Mouse (Mus musculus): ENCODE measurements at regions not wholly inside any gene's neighbourhood (a gene's known extent, or its start where the extent isn't known, plus 50 kb on each side); places are given as distances from the start of the nearest gene placed in this dataset. TPM values are rescaled to one million over a fixed set of nuclear protein-coding genes. Genes with fewer than 3 reads are reported as not detected.

Small RNA genes lying in the stretch of these regions (microRNA-seq; reads per million reads assigned to microRNA genes)
- not detected for gene Gm25942

Data from neural tube, embryonic 12.5 days (tissue).